Mouse (Mus musculus) lung, postnatal 0 days (tissue): ENCODE data around the gene Naa80. TPM values are rescaled to one million over a fixed set of nuclear protein-coding genes. Genes with fewer than 3 reads are reported as not detected.

Experiments used
- ATAC-seq: fragments of 200-750 bp; cut with Nextera tagmentation; 2 replicates; pipeline ENCODE4 v1.8.0; 2017; ENCODE audit warnings: moderate library complexity
- DNase-seq: peaks from one replicate; pipeline ENCODE4 v3.0.0-alpha.2; 2016; ENCODE audit warnings: low spot score
- H3K27ac ChIP-seq: fragments of 300-500 bp; sonication (generic); 2 replicates; pipeline ENCODE4 v1.5.1; 2014; ENCODE audit warnings: antibody characterized with exemption, mild to moderate bottlenecking, low read length, mixed read lengths
- H3K27me3 ChIP-seq: fragments of 300-500 bp; sonication (generic); replicated peaks from 2 replicates; pipeline ENCODE4 v1.6.1; 2014; ENCODE audit warnings: low read length, mixed read lengths; ENCODE audit not compliant: insufficient read depth
- H3K36me3 ChIP-seq: fragments of 300-500 bp; sonication (generic); 2 replicates; pipeline ENCODE4 v1.6.1; 2014; ENCODE audit warnings: low read length, mixed read lengths; ENCODE audit not compliant: insufficient read depth
- H3K4me1 ChIP-seq: fragments of 300-500 bp; sonication (generic); 2 replicates; pipeline ENCODE4 v1.6.1; 2014; ENCODE audit warnings: antibody characterized with exemption, low read depth, low read length, mixed read lengths; ENCODE audit not compliant: insufficient read depth
- H3K4me2 ChIP-seq: fragments of 300-500 bp; sonication (generic); replicated peaks from 2 replicates; pipeline ENCODE4 v1.6.1; 2014; ENCODE audit warnings: low read depth, mild to moderate bottlenecking, low read length, moderate library complexity, mixed read lengths
- H3K4me3 ChIP-seq: fragments of 300-500 bp; sonication (generic); 2 replicates; pipeline ENCODE4 v1.5.1; 2014; ENCODE audit warnings: low read depth, low read length
- H3K9ac ChIP-seq: fragments of 300-500 bp; sonication (generic); replicated peaks from 2 replicates; pipeline ENCODE4 v1.6.1; 2014; ENCODE audit warnings: low read depth, mild to moderate bottlenecking
- H3K9me3 ChIP-seq: fragments of 300-500 bp; sonication (generic); 2 replicates; pipeline ENCODE4 v1.6.1; 2016; ENCODE audit warnings: low read length, mixed read lengths
- CTCF ChIP-seq: IDR thresholded peaks from 2 replicates; pipeline ENCODE4 v1.5.1; 2016; ENCODE audit warnings: antibody characterized with exemption, mild to moderate bottlenecking
- EP300 ChIP-seq: IDR thresholded peaks from 2 replicates; pipeline ENCODE4 v1.6.1; 2016; ENCODE audit warnings: antibody characterized with exemption, mild to moderate bottlenecking, control low read depth
- WGBS: fragments of 180-500 bp; shearing (Covaris S2); extraction: QIAGEN DNeasy Blood & Tissue Kit; methylation state at CpG from one replicate; pipeline ENCODE4 v1.1.7; 2014; 5-methylcytosine and 5-hydroxymethylcytosine counted together
- polyA plus RNA-seq: library from polyadenylated mRNA; unstranded; fragments of >200 nt; fragmentation: Nextera tagmentation; extraction: Ambion mirVana; gene quantifications from 2 replicates; pipeline ENCODE4 v1.2.1, GENCODE M21; 2015

Naa80 gene
- polyA plus RNA-seq, 1 experiment from 2014 or later, result 22.0 TPM

DNA sequence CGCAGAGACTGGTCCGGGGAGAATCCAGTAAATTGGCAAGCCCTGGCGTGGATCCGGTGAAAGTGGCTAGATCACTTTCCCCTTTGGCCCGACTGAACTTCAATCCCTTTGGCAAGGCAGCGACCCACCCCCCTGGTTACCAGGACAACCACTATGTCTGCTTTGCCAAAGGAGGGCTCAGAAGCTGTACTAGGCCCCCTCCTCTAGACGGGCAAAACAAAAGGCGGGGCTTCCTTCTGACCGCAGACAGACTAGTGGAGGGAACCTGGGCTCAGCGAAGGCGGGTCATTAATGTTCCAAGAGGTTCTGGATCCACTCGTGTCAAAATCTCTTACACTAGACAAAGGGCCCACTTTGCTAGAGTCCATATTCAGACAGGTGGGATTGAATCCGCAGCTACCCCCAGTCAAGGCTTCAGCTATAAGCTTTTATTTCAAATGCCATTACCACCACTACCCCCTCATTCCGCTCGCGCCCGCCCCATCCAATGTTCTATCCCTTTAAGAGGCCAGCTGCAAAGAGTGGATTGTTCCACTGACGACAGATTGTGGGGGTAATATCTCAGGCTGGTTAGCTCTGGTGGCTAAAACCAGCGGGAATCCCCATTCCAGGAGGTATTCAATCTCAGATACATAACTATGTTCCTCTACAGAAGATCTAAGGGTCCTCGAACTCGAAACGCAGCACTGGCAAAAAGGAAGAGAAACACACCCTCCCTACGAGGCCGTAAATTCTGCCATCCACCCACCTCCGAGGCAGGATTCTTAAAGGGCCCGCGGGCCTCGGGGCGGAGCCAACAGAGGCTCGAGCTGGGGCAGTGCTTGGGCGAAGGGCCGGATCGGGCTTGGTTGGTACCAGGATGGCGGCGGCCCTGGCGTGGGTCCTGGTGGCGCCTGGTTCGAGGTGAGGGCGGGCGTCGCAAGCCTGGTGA is 10.1 kb upstream of the Naa80 start:
- TF ChIP-seq CTCF (no peak), EP300 (peak; percentile 69)
- H3K9me3 ChIP-seq, result no peaks in the 10 kb centered on the region
- peaks cover 17% of the 10 kb centered on the region; the same call in 1 of the 2 replicates for H3K4me1 ChIP-seq
- peaks cover 8% of the 10 kb centered on the region; the same call in 1 of the 2 replicates for H3K36me3 ChIP-seq
- peak overlapping the region; percentile 70 for H3K4me2 ChIP-seq
- DNase-seq, result peak; percentile 95
- H3K27me3 ChIP-seq, result no peaks in the 10 kb centered on the region
- H3K4me3 ChIP-seq, result peak overlapping the region; percentile 63
- H3K27ac ChIP-seq, result peak overlapping the region; percentile 92
- WGBS, result under 1% methylated on average over 41 of the region's 41 CpGs
- ATAC-seq, result peak; percentile 68
- H3K9ac ChIP-seq, result peak overlapping the region; percentile 41

DNA sequence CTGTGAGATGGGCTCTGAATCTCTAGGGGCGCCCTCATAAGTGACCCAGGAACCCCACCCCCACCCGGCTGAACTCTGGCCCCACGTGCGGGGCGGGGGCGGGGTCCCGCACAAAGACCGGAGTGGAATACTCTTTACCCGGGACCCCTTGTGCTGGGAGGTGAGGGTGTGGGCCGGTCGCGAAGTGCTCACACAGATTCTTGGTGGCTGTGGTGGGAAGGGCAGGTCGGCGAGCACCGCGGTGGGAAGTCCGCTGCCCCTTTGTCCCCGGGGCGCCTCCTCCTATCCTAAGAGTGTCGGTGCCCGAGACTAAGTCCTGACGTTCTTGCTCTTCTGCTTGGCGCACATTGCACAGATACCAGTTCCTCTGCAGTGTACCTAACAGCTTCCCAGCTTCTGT is 9.4 kb upstream of the Naa80 start:
- H3K9ac ChIP-seq, result peak overlapping the region; percentile 41
- H3K27ac ChIP-seq, result peak overlapping the region; percentile 92
- H3K9me3 ChIP-seq, result no peaks in the 10 kb centered on the region
- 1% methylated on average over 22 of the region's 23 CpGs for WGBS
- TF ChIP-seq EP300 (no peak), CTCF (no peak)
- ATAC-seq, result peak; percentile 3
- peak; percentile 53 for DNase-seq
- H3K4me3 ChIP-seq, result peak overlapping the region; percentile 63
- H3K36me3 ChIP-seq, result peaks cover 8% of the 10 kb centered on the region; the same call in 1 of the 2 replicates
- H3K4me1 ChIP-seq, result peaks cover 11% of the 10 kb centered on the region; the same call in 1 of the 2 replicates
- peak overlapping the region; percentile 70 for H3K4me2 ChIP-seq
- H3K27me3 ChIP-seq, result no peaks in the 10 kb centered on the region

DNA sequence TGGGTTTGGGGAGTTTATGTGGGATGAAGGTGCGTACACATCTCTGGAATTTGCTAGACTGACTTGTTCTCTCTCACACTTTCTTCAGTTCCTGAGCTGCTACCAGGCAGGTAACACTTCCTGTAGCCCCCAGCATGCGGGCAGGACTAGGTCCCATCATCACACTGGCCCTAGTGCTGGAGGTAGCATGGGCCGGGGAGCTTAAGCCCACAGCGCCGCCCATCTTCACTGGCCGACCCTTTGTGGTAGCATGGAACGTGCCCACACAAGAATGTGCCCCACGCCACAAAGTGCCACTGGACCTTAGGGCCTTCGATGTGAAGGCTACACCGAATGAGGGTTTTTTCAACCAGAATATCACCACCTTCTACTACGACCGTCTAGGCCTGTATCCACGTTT is 8.7 kb upstream of the Naa80 start:
- H3K27ac ChIP-seq, result peak overlapping the region; percentile 92
- H3K4me3 ChIP-seq, result peak overlapping the region; percentile 63
- peaks cover 10% of the 10 kb centered on the region; the same call in 1 of the 2 replicates for H3K4me1 ChIP-seq
- DNase-seq (no peak), ATAC-seq (no peak)
- H3K36me3 ChIP-seq, result peaks cover 8% of the 10 kb centered on the region; the same call in 1 of the 2 replicates
- 24% methylated on average over 13 of the region's 13 CpGs for WGBS
- no peaks in the 10 kb centered on the region for H3K9me3 ChIP-seq
- no peaks in the 10 kb centered on the region for H3K27me3 ChIP-seq
- peak overlapping the region; percentile 70 for H3K4me2 ChIP-seq
- peak overlapping the region; percentile 41 for H3K9ac ChIP-seq
- TF ChIP-seq CTCF, result peak; percentile 23; the same call in 1 of the 2 replicates
- no peak for TF ChIP-seq EP300

DNA sequence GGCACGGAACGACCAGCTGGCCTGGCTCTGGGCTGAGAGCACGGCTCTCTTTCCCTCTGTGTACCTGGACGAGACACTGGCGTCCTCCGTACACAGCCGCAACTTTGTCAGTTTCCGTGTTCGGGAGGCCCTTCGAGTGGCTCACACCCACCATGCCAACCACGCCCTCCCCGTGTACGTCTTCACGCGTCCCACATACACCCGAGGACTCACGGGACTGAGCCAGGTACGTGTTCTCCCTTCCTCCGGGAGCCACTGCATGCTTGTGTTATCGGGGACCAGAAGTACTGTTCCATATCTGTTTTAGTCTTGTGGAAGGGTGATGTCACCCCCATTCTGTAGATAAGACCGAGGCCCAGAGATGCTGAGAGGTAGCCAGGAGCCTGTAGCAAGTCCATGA is 7.8 kb upstream of the Naa80 start:
- 64% methylated on average over 21 of the region's 21 CpGs for WGBS
- DNase-seq, result peak; percentile 45
- H3K4me3 ChIP-seq, result peak overlapping the region; percentile 63; the same call in 1 of the 2 replicates
- H3K4me1 ChIP-seq, result peaks cover 10% of the 10 kb centered on the region; the same call in 1 of the 2 replicates
- no peaks in the 10 kb centered on the region for H3K27me3 ChIP-seq
- H3K36me3 ChIP-seq, result peaks cover 8% of the 10 kb centered on the region; the same call in 1 of the 2 replicates
- H3K9me3 ChIP-seq, result no peaks in the 10 kb centered on the region
- H3K4me2 ChIP-seq, result peak overlapping the region; percentile 70
- H3K27ac ChIP-seq, result peak overlapping the region; percentile 29
- no peak for ATAC-seq
- H3K9ac ChIP-seq, result no peak overlapping the region
- no peak for TF ChIP-seq EP300
- TF ChIP-seq CTCF, result no peak

DNA sequence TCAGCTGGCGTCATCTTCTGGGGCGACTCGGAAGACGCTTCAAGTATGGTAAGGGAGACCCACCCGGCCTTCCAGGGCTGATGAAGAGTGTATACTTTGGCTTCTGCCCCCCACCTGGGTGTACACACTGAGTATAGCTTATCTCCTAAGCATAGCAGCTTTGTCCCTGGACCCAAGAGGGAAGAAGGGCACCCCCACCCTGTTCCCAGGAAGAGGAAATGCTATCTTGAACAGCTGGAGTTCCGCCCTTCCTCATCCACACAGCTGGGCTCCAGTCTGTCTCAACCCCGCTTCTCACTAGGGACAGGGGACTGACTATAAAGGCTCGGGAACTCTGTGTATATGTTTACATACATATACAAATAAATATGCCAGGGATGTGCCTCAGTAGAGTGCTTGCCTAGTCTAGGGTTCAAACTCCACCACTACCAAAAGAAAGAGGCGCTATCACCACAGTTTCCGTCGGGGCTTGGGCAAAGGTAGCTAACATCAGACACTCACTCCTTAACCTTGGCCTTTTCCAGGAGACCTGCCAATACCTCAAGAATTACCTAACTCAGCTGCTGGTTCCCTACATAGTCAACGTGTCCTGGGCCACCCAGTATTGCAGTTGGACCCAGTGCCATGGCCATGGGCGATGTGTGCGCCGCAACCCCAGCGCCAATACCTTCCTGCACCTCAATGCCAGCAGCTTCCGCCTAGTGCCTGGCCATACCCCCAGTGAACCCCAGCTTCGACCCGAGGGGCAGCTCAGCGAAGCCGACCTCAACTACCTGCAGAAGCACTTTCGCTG is 7.0 kb upstream of the Naa80 start:
- H3K36me3 ChIP-seq, result peaks cover 8% of the 10 kb centered on the region; the same call in 1 of the 2 replicates
- no peaks in the 10 kb centered on the region for H3K9me3 ChIP-seq
- TF ChIP-seq EP300 (peak; percentile 97), CTCF (no peak)
- H3K27ac ChIP-seq, result peak overlapping the region; percentile 66
- peaks cover 12% of the 10 kb centered on the region; the same call in 1 of the 2 replicates for H3K4me1 ChIP-seq
- peak; percentile 52 for DNase-seq
- H3K27me3 ChIP-seq, result no peaks in the 10 kb centered on the region
- 0 out of 2 replicates have a peak overlapping the region, but pooled peaks have one; percentile 70 for H3K4me2 ChIP-seq
- no peak overlapping the region for H3K4me3 ChIP-seq
- whole genome bisulfite sequencing, result 78% methylated on average over 22 of the region's 22 CpGs
- ATAC-seq, result peak; percentile 6
- H3K9ac ChIP-seq, result no peak overlapping the region

DNA sequence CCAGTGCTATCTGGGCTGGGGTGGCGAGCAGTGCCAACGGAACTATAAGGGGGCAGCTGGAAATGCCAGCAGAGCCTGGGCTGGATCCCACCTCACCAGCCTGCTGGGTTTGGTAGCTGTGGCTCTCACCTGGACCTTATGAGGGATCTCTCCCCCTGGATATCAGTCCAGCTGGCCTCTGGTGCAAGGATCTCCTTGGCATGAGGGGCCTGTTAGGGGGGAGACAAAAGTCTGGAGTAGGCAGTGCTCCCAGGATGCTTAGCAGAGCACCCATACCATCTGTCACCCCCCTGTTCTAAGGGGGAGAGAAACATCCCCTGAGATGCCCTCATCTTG is 6.4 kb upstream of the Naa80 start:
- Histone ChIP-seq H3K27me3 (no peaks in the 10 kb centered on the region), H3K4me1 (peaks cover 12% of the 10 kb centered on the region; the same call in 1 of the 2 replicates), H3K27ac (peak overlapping the region; percentile 66; the same call in 1 of the 2 replicates), H3K9ac (no peak overlapping the region), H3K36me3 (peaks cover 8% of the 10 kb centered on the region; the same call in 1 of the 2 replicates), H3K4me3 (no peak overlapping the region), H3K9me3 (no peaks in the 10 kb centered on the region), H3K4me2 (no peak overlapping the region)
- WGBS, result 86% methylated on average over 2 of the region's 2 CpGs
- TF ChIP-seq CTCF (no peak), EP300 (no peak)
- ATAC-seq (no peak), DNase-seq (no peak)
